Mouse (Mus musculus) C2C12 (cell line): Measurements from ENCODE around the gene Olfr231. TPM values are rescaled to one million over a fixed set of nuclear protein-coding genes. Genes with fewer than 3 reads are reported as not detected.

Source experiments
- H3K27me3 ChIP-seq: one replicate; pipeline ENCODE4 v1.6.1; 2011; ENCODE audit not compliant: control insufficient read depth, insufficient read depth, insufficient read length
- H3K36me3 ChIP-seq: one replicate; pipeline ENCODE4 v1.6.1; 2011; ENCODE audit not compliant: control insufficient read depth, insufficient read depth
- H3K4me3 ChIP-seq: one replicate; pipeline ENCODE4 v1.5.1; 2011; ENCODE audit warnings: mild to moderate bottlenecking, control low read depth; ENCODE audit not compliant: poor library complexity, insufficient read depth, severe bottlenecking
- H3K79me2 ChIP-seq: one replicate; pipeline ENCODE4 v1.6.1; 2011; ENCODE audit not compliant: control insufficient read depth, insufficient read depth
- H3K79me3 ChIP-seq: one replicate; pipeline ENCODE4 v1.6.1; 2011; ENCODE audit warnings: low read depth, control low read depth
- H3ac ChIP-seq: one replicate; pipeline ENCODE3; 2011; ENCODE audit warnings: low read depth; ENCODE audit not compliant: control insufficient read depth, insufficient read length
- CEBPB ChIP-seq: IDR thresholded peaks from one replicate; pipeline ENCODE4 v1.6.1; 2011; ENCODE audit warnings: low read depth, mild to moderate bottlenecking, control low read depth, moderate library complexity
- CTCF ChIP-seq: IDR thresholded peaks from one replicate; pipeline ENCODE4 v1.5.1; 2011; ENCODE audit not compliant: control insufficient read depth, insufficient read depth, insufficient read length
- FOSL1 ChIP-seq: IDR thresholded peaks from one replicate; pipeline ENCODE4 v1.8.0; 2011; ENCODE audit warnings: mild to moderate bottlenecking, low read length; ENCODE audit not compliant: poor library complexity, insufficient read depth, severe bottlenecking
- MAX ChIP-seq: IDR thresholded peaks from one replicate; pipeline ENCODE4 v1.6.1; 2011; ENCODE audit warnings: mild to moderate bottlenecking, control low read depth
- MYOD1 ChIP-seq: IDR thresholded peaks from one replicate; pipeline ENCODE4 v1.6.1; 2011; ENCODE audit warnings: low read depth; ENCODE audit not compliant: control insufficient read depth, insufficient read length
- MYOG ChIP-seq: IDR thresholded peaks from one replicate; pipeline ENCODE4 v1.6.1; 2011; ENCODE audit not compliant: control insufficient read depth, insufficient read length; ENCODE audit errors: extremely low read depth
- USF1 ChIP-seq: IDR thresholded peaks from one replicate; pipeline ENCODE4 v1.6.1; 2011; ENCODE audit warnings: low read depth, mild to moderate bottlenecking, control low read depth, moderate library complexity
- long read RNA-seq, 2 experiments: library from polyadenylated mRNA; unstranded; transcript quantifications; one replicate each; pipeline ENCODE4 v2.0.0; 2019 to 2020
- polyA plus RNA-seq: library from polyadenylated mRNA; unstranded; fragments of >200 nt; fragmentation: generic; extraction: Trizol; gene quantifications from one replicate; pipeline ENCODE4 v1.2.1, GENCODE M21; 2012; ENCODE audit warnings: missing spikeins

Gene Olfr231
- polyA plus RNA-seq = not detected
- long read RNA-seq, experiment 1 = 0 reads
- long read RNA-seq, experiment 2 = 0 reads

- TF ChIP-seq CTCF = no peak
- TF ChIP-seq MYOD1 = no peak
- TF ChIP-seq MAX = no peak
- no peak for TF ChIP-seq MYOG
- TF ChIP-seq USF1 = no peak
- no peak for TF ChIP-seq CEBPB
- no peak for TF ChIP-seq FOSL1
- Histone ChIP-seq H3K27me3 (no peaks in the 10 kb centered on the region), H3K79me3 (no peaks in the 10 kb centered on the region), H3K4me3 (no peak within 1 kb of the TSS), H3K36me3 (no peaks in the 10 kb centered on the region), H3ac (no peak within 1 kb of the TSS), H3K79me2 (no peaks in the 10 kb centered on the region)
Observed at GRCm38 (mm10) chr1:174121062-174121461, at the start of gene Olfr231. Olfr231 (minus strand) TSS chr1:174121162.

- no peaks in the 10 kb centered on the region for H3K79me2 ChIP-seq
- no peaks in the 10 kb centered on the region for H3K79me3 ChIP-seq
- H3K36me3 ChIP-seq = no peaks in the 10 kb centered on the region
- H3K27me3 ChIP-seq = no peaks in the 10 kb centered on the region
- H3K4me3 ChIP-seq = no peak overlapping the region
- no peak for TF ChIP-seq MAX
- TF ChIP-seq USF1 = no peak
- no peak for TF ChIP-seq CTCF
- TF ChIP-seq FOSL1 = no peak
- TF ChIP-seq MYOD1 = no peak
- no peak for TF ChIP-seq CEBPB
- TF ChIP-seq MYOG = no peak
- H3ac ChIP-seq = no peak overlapping the region
Observed at GRCm38 (mm10) chr1:174169024-174169423, 48.1 kb upstream of the Olfr231 start.

- no peaks in the 10 kb centered on the region for H3K36me3 ChIP-seq
- no peaks in the 10 kb centered on the region for H3K27me3 ChIP-seq
- H3ac ChIP-seq = no peak overlapping the region
- no peak for TF ChIP-seq CEBPB
- no peak for TF ChIP-seq CTCF
- no peak for TF ChIP-seq MAX
- TF ChIP-seq MYOD1 = no peak
- no peak for TF ChIP-seq USF1
- no peak for TF ChIP-seq MYOG
- no peak for TF ChIP-seq FOSL1
- no peaks in the 10 kb centered on the region for H3K79me2 ChIP-seq
- H3K79me3 ChIP-seq = no peaks in the 10 kb centered on the region
- no peak overlapping the region for H3K4me3 ChIP-seq
Observed at GRCm38 (mm10) chr1:174159095-174159494, 38.1 kb upstream of the Olfr231 start.

- no peak overlapping the region for H3K4me3 ChIP-seq
- H3K27me3 ChIP-seq = no peaks in the 10 kb centered on the region
- no peak overlapping the region for H3ac ChIP-seq
- H3K36me3 ChIP-seq = no peaks in the 10 kb centered on the region
- H3K79me2 ChIP-seq = no peaks in the 10 kb centered on the region
- H3K79me3 ChIP-seq = no peaks in the 10 kb centered on the region
- no peak for TF ChIP-seq MYOG
- TF ChIP-seq MAX = no peak
- TF ChIP-seq MYOD1 = no peak
- no peak for TF ChIP-seq CTCF
- no peak for TF ChIP-seq FOSL1
- TF ChIP-seq USF1 = no peak
- no peak for TF ChIP-seq CEBPB
Observed at GRCm38 (mm10) chr1:174158512-174158911, 37.5 kb upstream of the Olfr231 start.

GRCm38 (mm10) chr1:174157622-174158021 lies 36.7 kb upstream of the Olfr231 start:
- Histone ChIP-seq H3ac (no peak overlapping the region), H3K36me3 (no peaks in the 10 kb centered on the region), H3K79me3 (no peaks in the 10 kb centered on the region), H3K27me3 (no peaks in the 10 kb centered on the region), H3K4me3 (no peak overlapping the region), H3K79me2 (no peaks in the 10 kb centered on the region)
- TF ChIP-seq USF1 (no peak), MYOG (no peak), FOSL1 (no peak), MYOD1 (no peak), CEBPB (no peak), MAX (no peak)

GRCm38 (mm10) chr1:174155333-174155732 lies 34.4 kb upstream of the Olfr231 start, which contains the start of gene Olfr420:
Olfr420 (plus strand) TSS chr1:174155633.
- no peak within 1 kb of the TSS for H3ac ChIP-seq
- TF ChIP-seq MAX (no peak), FOSL1 (no peak), USF1 (no peak), MYOG (no peak), CEBPB (no peak), MYOD1 (no peak), CTCF (no peak)
- no peak within 1 kb of the TSS for H3K4me3 ChIP-seq
- H3K79me2 ChIP-seq = no peaks in the 10 kb centered on the region
- H3K79me3 ChIP-seq = no peaks in the 10 kb centered on the region
- no peaks in the 10 kb centered on the region for H3K27me3 ChIP-seq
- H3K36me3 ChIP-seq = no peaks in the 10 kb centered on the region
